Mouse (Mus musculus): Measurements from ENCODE around the gene Exosc10.

Exosc10 gene

DNA sequence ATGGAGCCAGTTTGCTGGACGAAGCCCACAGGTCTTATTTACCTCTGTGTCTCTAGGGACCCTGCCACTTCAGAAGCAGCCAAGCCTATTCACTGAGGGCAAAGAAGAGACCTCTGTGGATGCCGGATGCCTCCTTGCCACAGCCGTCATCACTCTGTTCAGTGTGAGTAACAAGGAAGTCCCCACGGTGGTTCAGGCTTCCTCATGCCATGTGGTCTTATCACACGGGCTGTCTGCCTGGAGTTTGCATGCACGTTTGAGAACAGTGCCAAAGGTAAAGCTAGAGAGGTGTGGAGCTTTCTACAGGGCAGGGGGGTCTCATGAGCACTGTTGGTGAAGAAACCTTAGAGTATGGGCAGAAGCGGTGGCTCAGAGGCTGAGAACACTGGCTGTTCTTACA, 15.0 kb downstream of the Exosc10 start:
- no peak for DNase-seq

DNA sequence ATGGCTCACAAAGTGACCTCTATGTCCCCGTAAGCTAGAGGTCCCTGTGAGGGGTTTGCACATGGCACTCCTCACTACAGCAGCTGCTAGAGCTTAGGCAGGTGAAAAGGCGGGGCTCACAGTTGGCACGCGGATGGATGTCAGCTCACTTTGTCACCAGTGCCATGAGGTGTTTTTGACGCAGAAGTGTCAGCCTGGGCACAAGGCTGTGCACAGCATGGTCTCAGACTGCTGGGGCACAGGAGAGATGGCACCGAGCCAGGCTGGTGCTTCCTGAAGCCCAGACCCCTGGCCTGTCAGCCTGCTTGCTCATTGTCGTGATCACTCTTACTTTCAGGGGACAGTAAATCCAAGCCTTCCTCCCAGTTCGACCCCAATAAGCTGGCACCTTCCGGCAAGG, 22.5 kb downstream of the Exosc10 start:
- peak; percentile 54 for DNase-seq

DNA sequence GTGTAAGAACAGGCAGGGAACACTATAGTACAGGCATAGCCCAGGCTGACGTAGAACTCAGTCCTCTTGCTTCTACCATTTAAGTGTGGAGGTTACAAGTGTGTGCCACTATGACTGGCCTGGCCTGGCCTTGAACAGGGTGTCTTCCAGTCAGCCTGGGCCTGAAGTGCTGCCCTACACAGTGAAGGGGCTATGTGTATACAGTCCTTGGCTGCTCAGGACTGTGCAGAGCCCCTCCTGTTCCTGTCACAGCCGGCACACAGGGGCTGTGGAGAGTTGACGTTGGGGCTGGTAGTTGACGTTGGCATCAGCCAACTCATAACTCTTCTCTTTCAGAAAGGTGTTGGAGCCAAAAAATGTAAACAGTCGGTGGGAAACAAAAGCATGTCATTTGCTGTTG, 23.2 kb downstream of the Exosc10 start:
- no peak for DNase-seq

DNA sequence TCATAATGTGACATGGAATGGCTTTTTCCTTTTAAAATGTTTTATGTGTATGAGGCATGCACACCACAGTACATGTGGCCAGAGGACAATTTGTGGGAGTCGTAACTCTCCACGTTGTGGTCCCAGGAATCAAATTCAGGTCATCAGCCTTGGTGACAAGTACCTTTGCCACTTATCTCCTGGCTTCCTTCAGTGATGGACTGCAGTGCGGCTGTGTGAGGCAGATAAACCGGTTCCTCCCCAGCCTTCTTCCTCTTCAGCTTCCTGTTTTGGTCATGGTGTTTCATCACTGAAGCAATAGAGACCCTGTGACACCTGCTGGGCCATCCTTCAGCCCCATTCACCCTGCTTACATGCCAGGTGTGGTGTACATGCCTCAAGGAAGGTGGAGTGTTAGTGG, 25.0 kb downstream of the Exosc10 start:
- DNase-seq = no peak

DNA sequence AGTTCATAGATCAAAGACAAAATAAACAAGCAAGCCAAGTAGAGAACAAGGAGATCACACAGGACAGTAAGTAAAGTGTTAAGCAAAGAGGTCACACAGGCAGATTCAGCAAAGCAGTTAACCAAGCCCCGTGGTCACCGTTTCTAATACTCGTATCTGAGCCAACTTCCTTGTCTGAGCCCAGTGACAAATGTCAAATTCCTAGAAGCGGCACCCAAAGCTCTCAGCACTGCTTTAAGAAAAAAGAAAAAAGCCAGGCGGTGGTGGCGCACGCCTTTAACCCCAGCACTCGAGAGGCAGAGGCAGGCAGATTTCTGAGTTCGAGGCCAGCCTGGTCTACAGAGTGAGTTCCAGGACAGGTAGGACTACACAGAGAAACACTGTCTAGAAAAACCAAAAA, 28.4 kb downstream of the Exosc10 start:
- no peak for DNase-seq

DNA sequence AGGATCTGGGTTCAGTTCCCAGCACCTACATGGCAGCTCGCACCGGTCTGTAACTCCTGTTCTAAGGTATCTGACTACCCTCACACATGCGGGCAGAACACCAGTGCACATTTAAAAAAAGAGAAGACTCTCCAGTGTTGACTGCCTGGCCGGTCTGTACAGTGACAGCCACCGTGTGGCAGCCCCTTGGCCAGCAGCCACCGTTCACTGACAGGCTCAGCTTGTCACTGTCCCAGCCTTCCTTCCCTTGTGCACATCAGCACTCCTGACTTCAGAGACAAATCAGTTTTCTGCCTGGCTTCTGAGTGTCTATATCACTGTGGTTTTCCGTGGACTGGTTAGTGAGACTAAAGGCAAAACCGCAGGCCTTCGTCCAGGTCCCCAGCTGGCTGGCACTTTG, 30.6 kb downstream of the Exosc10 start:
- DNase-seq = peak; percentile 36

DNA sequence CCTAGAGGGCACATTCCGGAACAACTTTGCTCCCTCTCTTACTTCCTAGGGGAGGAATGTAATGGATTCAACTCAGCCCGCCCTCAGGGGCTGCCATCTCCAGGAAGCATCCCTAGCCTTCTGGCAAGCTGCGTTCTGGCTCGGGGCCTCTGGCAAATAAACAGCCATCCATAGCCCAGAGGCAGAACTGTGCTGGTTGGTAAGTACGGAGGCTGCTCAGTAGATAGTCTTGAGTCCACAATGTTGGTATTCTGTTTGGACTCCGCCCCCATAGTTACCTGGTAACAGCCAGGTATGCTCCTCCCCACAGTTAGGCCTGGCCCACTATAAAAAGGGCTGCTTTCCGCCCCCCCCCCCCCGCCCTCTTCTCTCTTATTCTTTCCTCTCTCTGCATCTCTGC, 31.3 kb downstream of the Exosc10 start:
- peak; percentile 52 for DNase-seq

DNA sequence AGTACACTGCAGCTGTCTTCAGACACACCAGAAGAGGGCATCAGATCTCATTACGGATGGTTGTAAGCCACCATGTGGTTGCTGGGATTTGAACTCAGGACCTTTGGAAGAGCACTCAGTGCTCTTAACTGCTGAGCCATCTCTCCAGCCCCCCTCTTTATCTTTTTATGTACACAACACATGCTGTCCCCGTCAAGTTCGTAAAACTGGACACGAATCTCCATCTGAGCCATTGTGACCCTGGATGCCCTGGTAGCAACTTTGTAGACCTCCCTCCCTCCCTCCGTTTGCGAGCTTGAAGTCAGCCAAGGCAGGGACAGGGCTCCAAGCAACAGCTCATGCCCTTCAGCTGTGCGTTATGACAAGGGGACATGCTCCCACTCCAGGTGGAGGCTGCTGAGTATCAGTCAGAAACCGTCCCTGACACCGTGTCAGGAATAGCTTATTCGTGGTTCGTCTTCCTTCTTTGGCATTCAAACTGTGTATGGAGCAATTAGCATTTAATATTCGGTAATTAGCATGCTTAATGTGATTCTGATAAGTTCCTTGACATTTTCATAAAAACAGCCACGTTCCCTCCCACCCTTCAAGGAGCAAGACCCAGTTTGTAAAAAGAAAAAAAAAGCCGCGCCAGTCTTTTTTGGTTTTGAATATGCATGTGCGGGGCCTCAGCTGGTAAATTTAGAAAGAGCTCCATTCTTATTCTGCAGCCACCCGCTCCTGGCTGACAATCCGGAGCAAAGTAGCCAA, 32.4 kb downstream of the Exosc10 start:
- peak; percentile 53 for DNase-seq

DNA sequence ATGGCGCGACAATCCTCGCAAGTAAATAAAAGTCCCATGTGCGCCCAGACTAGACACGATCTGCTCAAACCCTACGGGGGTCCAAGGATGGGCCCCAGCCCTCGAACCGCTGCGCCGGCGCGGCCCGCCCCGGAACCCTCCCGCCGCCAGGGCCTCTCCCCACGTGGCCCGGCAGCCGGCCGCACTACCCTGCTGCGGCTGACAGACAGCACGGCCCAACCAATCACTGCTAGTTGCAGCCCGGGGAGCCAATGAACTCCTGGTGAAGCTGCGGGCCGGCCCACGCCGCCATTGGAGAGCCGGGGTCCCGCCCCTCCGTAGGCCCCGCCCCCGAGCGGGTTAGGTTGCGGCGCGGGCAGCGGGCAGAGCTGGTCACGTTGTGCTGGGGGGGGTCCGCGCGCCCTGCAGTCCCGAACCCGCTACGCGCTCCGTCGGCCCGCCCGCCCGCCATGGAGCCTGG, 33.0 kb downstream of the Exosc10 start, which contains the start of gene Srm:
TSS of gene Srm (plus strand) at position 333 of the 460 bp plus-strand sequence.
- peak; percentile 98 for DNase-seq

DNA sequence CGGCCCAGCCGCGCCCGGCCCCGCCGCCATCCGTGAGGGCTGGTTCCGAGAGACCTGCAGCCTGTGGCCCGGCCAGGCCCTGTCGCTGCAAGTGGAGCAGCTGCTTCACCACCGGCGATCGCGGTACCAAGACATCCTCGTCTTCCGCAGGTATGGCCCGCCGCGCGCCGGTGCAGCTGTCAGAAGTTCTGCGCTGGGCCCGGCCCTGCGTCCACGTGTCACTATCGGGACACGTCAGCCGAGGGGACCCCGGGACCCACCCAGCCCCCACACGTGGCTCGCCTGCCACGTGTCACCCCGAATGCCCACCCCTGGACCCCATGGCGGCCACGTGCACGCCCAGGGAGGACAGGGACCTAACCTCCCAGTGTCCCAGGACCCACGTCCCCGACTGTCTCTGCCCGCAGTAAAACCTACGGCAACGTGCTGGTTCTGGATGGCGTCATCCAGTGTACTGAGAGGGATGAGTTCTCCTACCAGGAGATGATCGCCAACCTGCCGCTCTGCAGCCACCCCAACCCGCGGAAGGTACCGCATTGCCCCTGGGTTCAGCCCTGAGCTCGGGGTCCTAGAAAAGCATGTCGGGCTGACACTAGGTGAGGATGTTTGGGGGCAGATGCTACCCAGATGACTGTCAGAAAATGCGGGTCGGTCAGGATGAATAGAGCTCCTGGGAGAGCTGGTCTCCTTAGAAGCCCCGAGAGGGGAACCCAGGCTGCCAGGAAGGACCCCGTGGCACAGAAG, 33.6 kb downstream of the Exosc10 start:
- DNase-seq = no peak

DNA sequence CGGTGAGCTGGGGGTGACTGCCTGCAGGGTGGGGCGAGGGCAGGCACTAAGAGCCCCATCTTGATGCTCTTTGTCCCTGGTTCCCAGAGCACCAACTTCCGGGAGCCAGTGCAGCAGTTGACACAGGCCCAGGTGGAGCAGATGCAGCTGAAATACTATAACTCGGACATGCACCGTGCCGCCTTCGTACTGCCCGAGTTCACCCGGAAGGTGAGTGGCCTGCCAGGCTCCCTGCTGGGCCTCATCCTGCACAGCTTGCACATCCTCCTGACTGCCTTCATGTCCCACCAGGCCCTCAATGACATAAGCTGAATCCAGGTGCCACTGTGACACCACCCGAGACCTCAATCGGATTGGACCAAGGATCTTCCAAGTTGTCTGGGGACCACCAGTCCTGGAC, 35.8 kb downstream of the Exosc10 start:
- peak; percentile 57 for DNase-seq

DNA sequence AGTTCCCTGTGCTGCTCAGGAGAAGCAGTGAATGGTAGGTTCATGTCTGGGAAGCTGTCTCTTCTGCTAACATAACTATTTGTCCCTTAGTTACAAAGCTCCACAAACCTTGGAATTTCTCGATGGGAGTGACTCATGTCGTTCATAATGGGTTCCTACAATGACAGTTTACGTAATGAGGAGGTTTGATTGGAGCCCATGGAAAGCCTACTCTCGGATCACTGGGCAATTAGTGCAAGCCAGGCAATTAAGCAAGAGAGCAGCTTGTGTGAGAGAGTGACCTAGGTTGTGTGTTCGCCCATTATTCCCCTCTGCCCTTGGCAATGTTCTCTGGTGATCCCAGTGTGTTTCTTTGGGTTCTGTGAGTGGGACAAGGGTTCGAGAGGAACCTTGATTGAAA, 37.7 kb downstream of the Exosc10 start:
- DNase-seq = no peak

DNA sequence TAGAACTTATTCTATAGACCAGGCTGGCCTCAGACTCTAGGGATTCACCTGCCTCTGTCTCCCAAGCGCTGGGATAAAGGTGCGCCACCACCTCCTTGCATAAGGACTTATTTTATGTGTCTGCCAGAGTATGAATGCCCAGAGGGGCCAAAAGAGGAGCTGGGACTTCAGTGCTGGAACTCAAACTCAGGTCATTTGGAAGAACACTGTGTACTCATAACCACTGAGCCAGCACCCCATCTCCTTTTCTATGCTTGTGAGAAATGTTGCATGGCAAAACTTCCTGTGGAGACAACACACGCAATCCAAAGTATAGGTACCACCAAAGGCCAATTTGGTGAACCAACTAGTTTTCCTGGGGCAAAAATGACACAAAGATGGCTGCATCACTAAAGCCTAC, 38.5 kb downstream of the Exosc10 start:
- no peak for DNase-seq

DNA sequence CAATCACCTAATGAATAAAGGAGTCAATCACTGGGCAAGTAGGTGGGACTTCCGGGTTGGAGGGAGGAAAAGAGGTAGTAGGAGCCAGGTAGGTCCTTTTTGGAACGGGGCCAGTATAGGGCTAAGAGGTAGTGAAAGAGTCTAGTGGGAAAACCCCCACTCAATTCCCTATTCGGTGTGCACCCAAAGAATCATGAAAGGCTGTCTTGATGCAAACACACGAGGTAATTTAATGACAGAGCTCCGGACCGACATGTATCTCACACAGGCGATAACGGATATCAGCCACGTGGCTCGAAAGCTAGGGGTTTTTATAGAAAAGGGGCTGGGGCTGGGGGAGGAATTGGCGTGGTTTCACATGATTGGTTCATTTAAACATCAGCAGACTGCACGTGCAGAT, 40.6 kb downstream of the Exosc10 start:
- no peak for DNase-seq

DNA sequence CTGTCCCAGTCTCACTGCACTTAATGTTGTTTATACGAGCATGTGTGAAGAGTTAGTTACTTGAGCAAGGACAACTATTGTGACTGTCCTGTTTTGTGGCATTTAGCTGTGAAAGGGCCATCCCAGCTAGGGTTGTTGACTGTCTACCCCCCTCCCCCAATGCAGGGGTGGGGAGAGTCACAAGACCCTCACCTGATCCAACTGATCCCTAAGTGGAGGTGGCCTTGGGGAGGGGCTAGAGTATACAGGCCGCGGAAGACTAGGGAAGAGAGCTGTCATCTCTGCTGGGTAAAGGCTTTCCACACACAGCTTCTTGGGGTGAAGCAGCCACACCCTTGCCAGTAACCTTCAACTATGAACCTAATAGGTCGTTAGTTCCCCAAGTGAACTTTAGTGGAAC, 42.1 kb downstream of the Exosc10 start:
- DNase-seq = no peak

DNA sequence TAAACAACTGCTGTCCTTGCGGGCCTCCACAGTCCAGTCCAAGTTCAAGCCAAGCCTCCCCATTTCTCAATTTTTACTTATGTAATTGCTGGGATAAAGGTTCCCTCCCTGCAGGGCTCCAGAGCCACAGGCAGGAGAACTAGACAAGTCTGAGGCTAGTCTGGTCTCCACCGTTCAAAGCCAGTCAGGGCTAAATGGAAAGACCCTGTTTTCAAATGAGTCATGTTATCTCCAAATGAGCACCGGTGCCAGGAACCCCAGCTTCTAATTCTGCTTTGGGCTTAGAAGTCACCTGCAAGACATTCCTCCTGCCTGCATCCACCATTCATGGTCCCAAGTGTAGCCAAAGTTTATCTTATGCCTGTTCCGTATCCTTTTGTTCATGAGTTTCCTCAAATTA, 43.6 kb downstream of the Exosc10 start:
- DNase-seq = no peak

DNA sequence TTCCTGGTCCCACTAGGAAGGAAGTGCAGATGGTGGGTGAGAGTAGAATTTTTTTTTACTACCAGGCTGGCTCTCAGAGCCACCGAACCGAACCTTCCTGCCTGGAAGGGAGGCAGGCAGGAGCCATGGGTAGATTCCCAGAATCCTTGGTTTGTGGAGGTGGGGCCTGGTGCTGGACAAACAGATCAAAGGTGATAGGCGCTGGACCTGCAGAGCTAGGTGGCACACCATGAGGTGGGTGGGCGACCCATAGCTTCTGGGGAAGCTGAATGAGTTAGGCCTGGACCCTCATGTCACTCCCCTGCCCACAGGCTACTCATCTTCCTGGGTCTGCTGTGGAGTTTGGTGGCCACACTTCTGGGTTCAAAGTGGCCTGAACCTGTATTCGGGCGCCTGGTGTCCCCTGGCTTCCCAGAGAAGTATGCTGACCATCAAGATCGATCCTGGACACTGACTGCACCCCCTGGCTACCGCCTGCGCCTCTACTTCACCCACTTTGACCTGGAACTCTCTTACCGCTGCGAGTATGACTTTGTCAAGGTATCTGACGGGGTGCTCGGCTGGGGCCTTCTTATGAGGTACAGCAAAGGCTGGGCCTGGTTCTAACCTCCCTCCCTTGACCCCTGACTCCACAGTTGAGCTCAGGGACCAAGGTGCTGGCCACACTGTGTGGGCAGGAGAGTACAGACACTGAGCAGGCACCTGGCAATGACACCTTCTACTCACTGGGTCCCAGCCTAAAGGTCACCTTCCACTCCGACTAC, 44.3 kb downstream of the Exosc10 start, which contains the start of gene Masp2:
TSS of gene Masp2 (plus strand) at position 198 of the 764 bp plus-strand sequence.
- no peak for DNase-seq

DNA sequence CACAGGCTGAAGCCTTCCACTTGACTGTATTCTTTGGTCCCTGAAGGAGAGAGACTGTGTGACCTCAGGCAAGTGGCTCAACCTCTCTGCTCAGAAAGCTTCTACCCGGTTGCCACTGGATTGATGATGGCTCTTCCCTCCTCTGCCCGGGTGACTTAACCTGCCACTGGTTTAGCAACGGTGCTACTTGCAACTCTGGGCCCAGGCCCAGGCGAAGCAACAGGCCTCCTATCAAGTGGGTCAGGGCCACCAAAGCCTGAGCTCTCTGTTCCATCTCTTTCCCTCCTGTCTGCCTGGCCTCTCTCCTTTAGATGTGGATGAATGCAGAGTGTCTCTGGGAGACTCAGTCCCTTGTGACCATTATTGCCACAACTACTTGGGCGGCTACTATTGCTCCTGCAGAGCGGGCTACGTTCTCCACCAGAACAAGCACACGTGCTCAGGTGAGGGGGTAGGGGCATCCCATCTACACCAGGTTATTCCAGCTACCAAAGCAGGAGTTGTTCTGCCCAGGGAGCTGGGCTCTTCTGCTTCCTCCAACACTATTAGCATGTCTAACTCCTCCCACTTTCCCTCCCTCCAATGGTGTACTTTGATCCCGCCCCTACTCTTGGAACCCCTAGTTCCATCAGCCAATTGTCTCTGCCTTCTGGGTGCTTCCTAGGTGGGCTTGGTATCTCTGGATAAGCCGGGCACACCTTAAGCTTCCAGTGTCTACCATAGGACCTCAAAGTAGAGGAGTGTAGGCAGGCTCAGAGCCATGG, 45.3 kb downstream of the Exosc10 start:
- no peak for DNase-seq

DNA sequence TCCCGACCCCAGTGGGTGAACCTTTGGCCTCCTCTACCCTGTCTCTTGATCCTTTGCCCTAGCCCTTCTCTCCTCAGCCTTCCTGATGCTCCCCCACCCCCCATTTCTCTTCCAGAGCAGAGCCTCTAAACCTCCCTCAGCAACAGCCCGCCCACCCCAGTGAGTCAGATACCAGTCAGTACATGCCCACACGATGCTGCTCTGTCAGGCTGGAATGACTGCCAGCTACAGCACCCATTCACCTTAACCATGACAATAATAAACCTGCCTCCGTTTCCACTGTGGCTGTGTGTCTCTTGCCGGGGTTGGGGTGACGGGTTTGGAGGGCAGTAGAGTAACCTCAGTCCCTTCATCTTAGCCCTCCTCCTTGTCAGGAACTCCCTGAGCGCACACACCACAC, 45.9 kb downstream of the Exosc10 start:
- no peak for DNase-seq

DNA sequence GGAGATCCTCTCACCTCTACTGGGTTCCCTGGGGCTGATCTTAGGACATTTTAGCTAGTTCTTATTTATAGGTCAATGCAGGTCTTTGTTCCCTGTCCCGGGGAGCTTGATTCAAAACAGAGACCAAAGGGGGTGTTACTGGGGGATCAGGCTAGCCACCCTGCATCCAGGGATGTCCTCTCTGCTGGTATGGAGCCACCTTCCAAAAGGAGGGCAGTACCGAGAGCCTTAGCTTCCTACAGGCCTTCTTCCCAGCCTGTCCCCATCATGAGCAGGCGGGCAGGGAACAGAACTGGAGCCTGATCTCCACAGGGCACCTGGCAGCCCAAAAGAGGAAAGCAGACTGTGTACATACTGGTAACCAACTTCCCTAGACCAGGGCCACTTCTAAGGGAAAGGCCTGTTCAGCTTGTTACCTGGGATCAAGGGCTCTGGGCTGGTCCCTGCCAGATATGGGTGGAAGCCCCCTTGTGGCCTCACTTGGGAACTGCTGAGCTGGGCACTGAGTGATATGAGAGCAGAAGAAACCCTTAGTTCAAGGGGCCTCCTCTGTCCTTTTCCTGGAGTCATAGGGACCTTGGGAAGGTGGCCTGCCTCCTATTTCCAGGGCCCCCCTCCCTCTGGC, 46.4 kb downstream of the Exosc10 start:
- DNase-seq = no peak

DNA sequence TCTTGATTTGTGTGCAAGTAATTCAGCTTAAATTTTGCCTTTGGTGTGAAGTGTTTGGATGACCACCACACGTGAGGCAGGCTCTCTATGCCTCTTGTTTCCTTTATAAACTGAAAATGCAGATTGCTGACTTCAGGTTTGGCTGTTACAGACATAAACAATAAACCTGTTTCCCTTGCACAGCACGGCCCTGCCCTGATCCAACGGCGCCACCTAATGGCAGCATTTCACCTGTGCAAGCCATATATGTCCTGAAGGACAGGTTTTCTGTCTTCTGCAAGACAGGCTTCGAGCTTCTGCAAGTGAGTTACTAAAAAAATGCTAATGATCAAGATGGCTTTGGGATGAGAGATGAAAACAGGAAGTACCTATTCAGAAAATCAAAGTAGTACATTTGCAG, 49.5 kb downstream of the Exosc10 start:
- peak; percentile 61 for DNase-seq

DNA sequence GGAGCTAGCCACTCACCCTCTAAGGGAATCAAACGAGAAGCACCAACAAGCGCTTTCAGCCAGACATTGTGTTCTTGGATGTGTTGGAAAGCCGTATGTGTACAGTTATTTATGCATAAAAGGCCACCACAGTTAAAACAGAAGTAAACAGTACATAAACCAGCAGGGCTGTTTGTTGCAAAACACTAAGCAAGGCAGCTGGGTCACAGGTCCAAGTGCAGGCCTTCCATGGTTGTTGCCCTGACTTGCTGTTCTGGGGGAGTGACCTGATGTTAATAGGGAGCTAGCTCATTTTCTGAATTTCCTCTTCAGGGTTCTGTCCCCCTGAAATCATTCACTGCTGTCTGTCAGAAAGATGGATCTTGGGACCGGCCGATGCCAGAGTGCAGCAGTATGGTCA, 51.6 kb downstream of the Exosc10 start:
- DNase-seq = no peak

All from cerebellum, adult 9-11 months (tissue).